Mouse (Mus musculus) kidney, adult 2 months (tissue): ENCODE measurements around the gene Hes2.

Experiments used
- CTCF ChIP-seq: fragments of 200-500 bp; conservative IDR thresholded peaks from 2 replicates; pipeline ENCODE4 v1.5.1; 2011; ENCODE audit warnings: low read depth, mild to moderate bottlenecking, control low read depth, low read length, moderate library complexity, mixed read lengths; ENCODE audit not compliant: insufficient read depth, insufficient read length
- POLR2A ChIP-seq: fragments of 200-500 bp; IDR thresholded peaks from one replicate; pipeline ENCODE4 v1.6.1; 2011; ENCODE audit warnings: low read depth, low read length, control low read depth

DNA sequence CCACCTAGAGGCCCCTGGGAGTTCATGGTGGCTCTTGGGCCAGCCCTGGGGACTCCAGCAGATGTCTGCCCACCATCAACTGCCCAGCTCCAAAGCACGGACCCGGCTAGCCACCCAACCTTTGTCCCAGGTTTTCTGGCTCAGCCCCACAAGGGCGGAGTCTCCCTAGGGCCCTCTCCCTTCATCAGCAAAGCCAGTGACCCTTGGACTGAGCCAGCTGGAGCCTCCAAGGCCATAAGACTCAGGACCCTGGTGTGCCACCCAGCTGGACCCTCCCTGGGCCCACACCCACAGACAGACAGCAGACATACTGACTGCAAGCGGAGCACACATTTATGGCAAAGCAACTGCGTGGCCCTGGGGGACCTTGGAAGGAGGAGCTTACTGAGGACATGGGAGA, 29.9 kb upstream of the Hes2 start:
- TF ChIP-seq CTCF (no peak), POLR2A (no peak)
